Mouse (Mus musculus): Measurements from ENCODE around the gene Phf10. TPM values are rescaled to one million over a fixed set of nuclear protein-coding genes. Genes with fewer than 3 reads are reported as not detected.

Phf10 gene
- total RNA-seq, 2 experiments from 2014 or later = 55.1 to 55.6 TPM

DNA sequence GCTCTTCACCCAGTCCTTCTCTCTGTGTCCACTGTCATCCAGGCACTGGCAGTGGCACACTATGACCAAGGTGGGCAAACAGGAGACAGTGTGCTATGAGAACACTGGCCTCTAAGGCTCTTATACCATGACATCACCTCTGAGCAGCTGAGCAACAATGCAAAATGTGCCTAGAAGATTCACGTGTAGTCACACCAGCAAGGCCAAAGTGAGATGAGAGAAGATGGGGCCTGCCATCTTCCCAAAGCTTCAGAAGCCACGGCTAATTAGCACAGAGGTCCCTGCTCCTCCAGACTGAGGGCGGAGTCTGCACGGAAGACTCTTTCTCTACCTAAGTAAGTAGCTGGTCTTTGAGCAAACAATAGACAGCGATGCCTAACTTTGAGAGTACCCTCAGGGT, 32.4 kb downstream of the Phf10 start:
- TF ChIP-seq CTCF (conservative IDR thresholded peaks at IDR 0.05) = no peak
- Histone ChIP-seq H3K27ac (no peak overlapping the region), H3K4me3 (no peak overlapping the region)
- no peak for DNase-seq (ENCODE audit: low spot score in 2 of 2)

DNA sequence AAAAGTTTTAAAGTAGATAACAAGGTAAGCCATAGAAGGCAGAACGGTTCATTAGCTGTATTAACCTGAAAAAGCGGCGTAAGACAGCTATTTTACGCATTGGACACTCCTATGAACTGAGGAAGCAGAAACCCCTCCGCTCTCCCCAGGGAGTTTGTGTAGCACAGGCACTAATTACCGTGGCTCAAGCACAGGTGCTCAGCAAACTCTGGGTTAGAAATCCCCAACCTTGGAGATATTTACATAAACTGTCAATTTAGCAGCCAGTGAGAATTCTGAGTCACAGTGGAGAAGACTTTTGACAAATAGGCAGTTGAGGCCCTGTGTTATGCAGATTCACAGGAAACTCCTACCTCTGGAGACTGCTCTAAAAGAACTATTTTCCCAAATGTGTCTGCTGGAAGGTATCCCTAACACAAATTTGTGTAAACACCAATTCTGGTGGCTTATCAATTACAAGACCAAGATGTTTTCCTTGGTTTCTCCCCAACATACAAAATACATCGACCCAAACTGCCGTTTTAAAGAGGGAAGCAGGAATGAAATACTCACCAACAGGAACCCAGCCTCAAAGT, 33.3 kb downstream of the Phf10 start:
- TF ChIP-seq CTCF (conservative IDR thresholded peaks at IDR 0.05) = no peak
- H3K27ac ChIP-seq = no peak overlapping the region
- DNase-seq (ENCODE audit: low spot score in 2 of 2) = no peak
- no peak overlapping the region for H3K4me3 ChIP-seq

DNA sequence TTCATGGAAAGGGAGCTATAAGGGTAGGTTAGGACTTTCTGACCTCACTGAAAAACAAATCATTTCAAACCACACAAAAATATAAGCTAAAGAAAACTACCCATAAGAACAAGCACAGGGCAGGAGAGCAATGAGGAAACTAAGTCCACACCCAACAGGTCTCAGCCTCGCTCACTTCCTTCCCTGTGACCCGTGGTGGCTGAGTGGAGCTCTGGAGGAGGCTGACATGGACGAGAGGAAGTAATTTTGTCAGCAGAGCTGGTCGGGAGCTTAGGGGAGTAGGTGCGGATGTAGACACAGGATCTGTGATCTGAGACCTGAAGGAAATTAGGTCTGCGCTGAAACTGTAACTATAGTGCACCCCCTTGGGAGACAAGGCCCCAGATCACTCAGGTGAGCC, 39.5 kb downstream of the Phf10 start:
- no peak overlapping the region for H3K27ac ChIP-seq
- TF ChIP-seq CTCF (conservative IDR thresholded peaks at IDR 0.05) = no peak
- H3K4me3 ChIP-seq = no peak overlapping the region
- DNase-seq (ENCODE audit: low spot score in 2 of 2) = no peak

DNA sequence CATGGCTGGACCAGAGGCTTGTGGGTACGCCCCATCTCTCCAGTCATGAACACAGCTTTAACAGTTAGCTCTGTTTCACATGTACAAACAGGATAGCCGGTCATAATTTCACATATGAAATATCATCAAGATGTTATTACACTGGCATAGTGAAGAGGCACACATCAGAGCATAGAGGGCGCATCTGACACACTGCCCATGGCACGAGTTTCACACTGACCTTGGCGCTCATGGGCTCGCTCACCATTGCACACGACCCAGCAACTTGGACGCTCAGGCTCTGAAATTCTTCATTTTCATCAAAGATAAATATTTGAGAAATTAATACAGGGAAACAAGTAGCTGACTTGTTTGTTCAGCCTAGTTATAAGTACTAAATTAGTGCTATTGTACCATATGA, 43.2 kb downstream of the Phf10 start:
- Histone ChIP-seq H3K27ac (no peak overlapping the region), H3K4me3 (no peak overlapping the region)
- DNase-seq (ENCODE audit: low spot score in 2 of 2) = no peak
- no peak for TF ChIP-seq CTCF (conservative IDR thresholded peaks at IDR 0.05)

DNA sequence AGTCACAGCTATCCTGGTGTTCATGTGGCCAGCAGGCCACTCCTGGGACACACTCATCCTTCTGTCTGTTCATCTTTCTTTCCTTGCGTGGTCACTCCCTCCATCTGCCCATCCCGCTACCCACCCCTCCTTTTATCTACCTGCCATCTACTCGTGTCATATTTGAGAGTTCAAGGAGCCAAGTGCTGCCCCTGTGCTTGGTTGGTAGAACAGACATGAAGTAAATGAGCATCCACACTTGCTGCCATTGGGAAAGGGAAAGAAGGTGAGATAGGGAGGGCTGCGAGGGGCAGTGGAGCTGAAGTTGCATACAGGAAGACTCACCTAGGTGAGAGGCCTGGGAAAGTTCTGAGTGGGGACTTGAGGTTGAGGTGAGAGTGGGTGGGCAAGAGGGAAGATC, 46.7 kb downstream of the Phf10 start:
- no peak overlapping the region for H3K4me3 ChIP-seq
- TF ChIP-seq CTCF (conservative IDR thresholded peaks at IDR 0.05) = no peak
- no peak for DNase-seq (ENCODE audit: low spot score in 2 of 2)
- no peak overlapping the region for H3K27ac ChIP-seq

DNA sequence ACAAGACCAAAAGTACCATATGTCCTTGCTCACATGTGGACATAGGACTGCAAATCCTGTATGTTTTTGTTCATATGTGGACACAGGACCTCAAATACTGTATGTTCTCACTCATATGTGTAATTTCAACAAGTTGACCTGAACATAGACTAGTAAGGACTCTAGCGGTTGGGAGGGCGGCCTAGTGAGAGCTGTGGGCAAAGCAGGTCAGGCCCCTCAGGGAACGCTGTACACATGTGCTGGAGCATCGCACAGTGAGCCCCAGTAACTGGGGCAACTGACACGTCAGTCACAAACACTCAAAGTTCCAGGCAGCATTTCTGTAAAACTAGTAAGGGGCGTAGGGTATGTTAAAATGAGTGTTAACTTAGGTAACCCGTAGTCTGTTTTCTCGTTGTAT, 48.1 kb downstream of the Phf10 start:
- H3K4me3 ChIP-seq = no peak overlapping the region
- TF ChIP-seq CTCF (conservative IDR thresholded peaks at IDR 0.05) = no peak
- no peak overlapping the region for H3K27ac ChIP-seq
- DNase-seq (ENCODE audit: low spot score in 2 of 2) = no peak

DNA sequence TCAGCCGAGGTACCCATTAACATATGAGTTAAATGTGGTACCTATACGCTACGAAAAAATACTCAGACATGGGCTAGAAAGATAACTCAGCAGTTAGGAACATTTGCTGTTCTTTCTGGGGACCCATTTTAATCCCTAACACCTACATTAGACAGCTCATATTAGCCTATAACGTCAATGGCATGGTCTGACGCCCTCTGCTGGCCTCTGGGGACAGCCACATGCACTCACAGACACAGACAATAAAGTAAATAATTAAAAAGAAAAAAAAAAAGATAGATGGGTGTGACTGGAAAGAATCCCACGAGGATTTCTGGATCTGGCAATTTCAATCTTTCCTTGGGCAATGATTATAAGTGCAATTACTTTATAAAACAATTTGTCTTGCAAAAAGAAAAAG, 48.7 kb downstream of the Phf10 start:
- DNase-seq (ENCODE audit: low spot score in 2 of 2) = no peak
- H3K27ac ChIP-seq = no peak overlapping the region
- peak; percentile 64 for TF ChIP-seq CTCF (conservative IDR thresholded peaks at IDR 0.05)
- no peak overlapping the region for H3K4me3 ChIP-seq

DNA sequence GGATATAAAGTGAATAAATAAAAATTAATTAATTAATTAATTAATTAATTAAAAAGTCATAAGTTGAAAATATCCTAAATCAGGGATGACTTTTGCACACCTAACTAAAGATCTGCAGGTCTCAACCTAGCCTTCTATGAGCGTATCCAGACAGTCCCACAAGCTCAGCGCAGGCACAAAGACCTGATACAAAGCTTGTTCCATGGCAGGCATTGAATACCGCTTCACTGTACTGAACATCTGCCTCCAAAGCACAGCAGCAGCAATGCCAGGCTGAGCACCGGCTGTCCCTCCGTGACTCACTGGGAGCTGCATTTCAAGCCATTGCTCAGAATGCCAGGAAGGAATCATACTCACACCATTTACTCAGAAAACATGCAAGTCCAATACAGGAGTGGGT, 50.3 kb downstream of the Phf10 start:
- H3K27ac ChIP-seq = no peak overlapping the region
- TF ChIP-seq CTCF (conservative IDR thresholded peaks at IDR 0.05) = no peak
- H3K4me3 ChIP-seq = no peak overlapping the region
- DNase-seq (ENCODE audit: low spot score in 2 of 2) = no peak

DNA sequence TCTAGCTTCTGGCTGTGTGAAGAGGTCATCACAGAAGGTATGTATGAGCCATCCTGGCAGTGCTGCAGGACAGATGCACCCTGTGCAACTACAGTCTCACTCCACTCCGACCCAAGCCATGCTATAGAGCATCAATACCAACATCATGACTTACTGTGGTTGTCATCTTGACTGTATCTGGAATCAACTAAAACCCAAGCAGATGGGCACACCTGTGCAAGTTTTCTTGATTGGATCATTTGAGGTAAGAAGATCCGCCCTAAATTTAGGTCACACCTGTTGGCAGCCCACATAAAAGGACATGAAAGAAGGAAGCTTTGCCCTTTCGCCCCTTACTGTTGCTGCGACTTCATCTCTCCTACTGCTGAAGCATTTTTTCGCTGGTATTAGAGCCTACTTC, 51.7 kb downstream of the Phf10 start:
- no peak for TF ChIP-seq CTCF (conservative IDR thresholded peaks at IDR 0.05)
- Histone ChIP-seq H3K27ac (no peak overlapping the region), H3K4me3 (no peak overlapping the region)
- no peak for DNase-seq (ENCODE audit: low spot score in 2 of 2)

DNA sequence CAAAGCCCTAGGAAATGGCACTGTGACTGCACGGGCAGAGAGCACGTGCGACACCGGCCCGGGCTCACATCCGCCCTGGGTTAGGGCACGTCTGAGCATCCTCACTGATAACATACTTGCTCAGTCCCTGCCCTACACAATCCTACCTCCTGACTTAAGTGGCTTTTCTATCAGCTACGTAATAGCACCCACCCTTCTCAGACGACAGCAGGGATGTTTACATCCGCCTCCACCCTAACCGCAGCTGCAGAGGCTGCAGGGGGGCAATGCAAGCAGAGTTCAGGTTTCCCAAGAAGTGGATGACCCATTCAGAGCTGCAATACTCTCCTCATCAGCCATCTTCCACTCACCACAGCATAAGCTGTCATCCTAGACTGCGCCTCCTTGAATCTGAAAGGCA, 53.9 kb downstream of the Phf10 start:
- TF ChIP-seq CTCF (conservative IDR thresholded peaks at IDR 0.05) = no peak
- no peak for DNase-seq (ENCODE audit: low spot score in 2 of 2)
- no peak overlapping the region for H3K27ac ChIP-seq
- H3K4me3 ChIP-seq = no peak overlapping the region

DNA sequence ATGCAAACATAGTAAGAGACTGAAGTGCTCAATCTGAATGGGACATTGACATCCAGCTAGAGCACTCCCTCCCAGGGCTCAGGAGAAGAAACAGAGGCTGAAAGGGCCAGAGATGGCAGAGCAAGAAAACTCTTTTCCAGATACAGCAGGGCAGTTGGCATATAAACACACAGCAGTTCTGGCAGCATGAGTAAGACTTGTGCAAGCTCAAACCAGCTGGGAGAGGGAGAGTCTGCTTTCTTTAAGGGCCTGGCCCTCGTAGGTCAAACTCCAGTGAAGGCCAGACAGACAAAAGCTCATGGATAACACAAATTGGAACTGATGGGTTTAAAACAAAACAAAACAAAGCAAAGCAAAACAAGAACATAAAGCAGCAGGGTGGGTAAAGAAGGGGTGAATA, 54.5 kb downstream of the Phf10 start:
- DNase-seq (ENCODE audit: low spot score in 2 of 2) = no peak
- no peak for TF ChIP-seq CTCF (conservative IDR thresholded peaks at IDR 0.05)
- no peak overlapping the region for H3K27ac ChIP-seq
- H3K4me3 ChIP-seq = no peak overlapping the region

DNA sequence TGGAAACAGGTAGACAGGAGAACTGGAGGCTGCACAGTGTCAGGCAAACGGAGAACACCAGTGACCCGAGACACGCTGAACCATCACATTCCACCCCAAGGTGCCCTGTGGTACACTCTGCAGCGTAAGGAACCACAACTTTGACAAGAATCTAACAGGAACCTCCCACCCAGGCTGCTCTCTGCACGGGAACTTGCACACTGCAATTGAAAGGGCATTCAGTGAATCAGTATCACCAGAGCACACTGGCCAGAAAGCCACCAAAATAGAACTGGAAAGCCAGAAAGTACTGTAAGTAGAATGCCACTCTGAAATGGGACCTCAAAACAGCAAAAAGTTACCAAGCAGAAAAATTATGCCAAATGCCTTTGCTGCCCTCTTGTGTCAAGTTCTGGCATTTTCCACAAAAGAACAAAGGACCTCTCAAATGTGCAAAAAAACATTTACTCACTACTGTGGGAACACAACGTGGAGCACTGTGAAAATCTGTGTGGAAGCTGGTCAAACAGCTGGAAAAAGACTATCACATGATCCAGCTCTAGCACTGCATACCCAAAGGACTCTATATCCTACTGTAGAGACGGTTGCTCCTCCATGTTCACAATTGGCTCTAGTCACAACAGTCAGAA, 56.3 kb downstream of the Phf10 start:
- peak; percentile 98 for TF ChIP-seq CTCF (conservative IDR thresholded peaks at IDR 0.05)
- no peak overlapping the region for H3K27ac ChIP-seq
- DNase-seq (ENCODE audit: low spot score in 2 of 2) = peak; percentile 46 to 88
- H3K4me3 ChIP-seq = no peak overlapping the region

DNA sequence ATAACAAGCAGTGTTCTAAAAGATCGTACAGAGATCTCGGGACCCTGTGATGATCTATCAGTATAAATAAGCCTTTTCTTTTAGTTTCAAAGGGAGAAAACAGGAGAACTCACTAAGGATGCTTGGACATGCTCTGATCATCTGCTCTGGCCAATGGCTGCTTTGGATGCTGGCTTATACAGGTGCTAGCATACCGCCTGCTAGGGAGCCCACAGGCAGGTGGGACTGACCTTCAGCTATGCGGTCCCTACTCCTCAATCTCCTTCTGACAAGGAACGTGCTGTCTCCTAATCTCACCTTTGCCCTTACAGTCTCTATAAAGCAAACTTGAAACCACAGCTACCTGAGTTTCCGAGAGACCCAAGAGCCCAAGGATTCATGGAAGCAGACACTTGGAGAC, 56.9 kb downstream of the Phf10 start:
- Histone ChIP-seq H3K4me3 (no peak overlapping the region), H3K27ac (no peak overlapping the region)
- no peak for TF ChIP-seq CTCF (conservative IDR thresholded peaks at IDR 0.05)
- DNase-seq (ENCODE audit: low spot score in 2 of 2) = no peak

DNA sequence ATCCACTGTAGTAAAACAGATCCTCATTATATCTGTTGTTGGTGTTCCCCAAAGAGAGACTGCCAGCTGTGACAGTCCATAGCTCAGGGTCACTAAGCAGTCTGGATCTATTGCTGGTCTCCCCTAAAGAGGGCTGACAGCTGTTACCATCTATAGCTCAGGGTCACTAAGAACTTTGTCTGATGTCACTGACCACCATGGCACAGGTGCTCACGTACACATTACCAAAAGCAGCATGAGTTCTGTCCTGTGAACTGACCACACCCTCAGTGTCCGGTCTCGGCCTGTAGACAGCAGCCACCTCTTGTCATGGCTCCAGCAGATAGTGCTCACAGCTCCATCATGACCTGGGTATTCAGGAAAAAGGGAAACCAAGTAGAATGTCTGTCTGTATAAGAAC, 57.9 kb downstream of the Phf10 start:
- no peak for DNase-seq (ENCODE audit: low spot score in 2 of 2)
- TF ChIP-seq CTCF (conservative IDR thresholded peaks at IDR 0.05) = no peak
- Histone ChIP-seq H3K27ac (no peak overlapping the region), H3K4me3 (no peak overlapping the region)

All from layer of hippocampus, adult 2 months (tissue).